Mouse (Mus musculus): ENCODE data around the gene Rmnd1.

- TF ChIP-seq POLR2A (IDR thresholded peaks at IDR 0.05; ENCODE audit: insufficient read depth, low read length) (peak; percentile 77), CTCF (IDR thresholded peaks at IDR 0.05; ENCODE audit: low read depth, low read length) (no peak)
Observed at GRCm38 (mm10) chr10:4432123-4432931, at the start of gene Rmnd1, which contains the start of gene Armt1.

All from ES-Bruce4 (cell line).